Mouse (Mus musculus) neural tube, embryonic 14.5 days (tissue): Measurements from ENCODE around the gene Hivep3. TPM values are rescaled to one million over a fixed set of nuclear protein-coding genes. Genes with fewer than 3 reads are reported as not detected.

Experiments
- polyA plus RNA-seq: library from polyadenylated mRNA; unstranded; fragments of >200 nt; fragmentation: Nextera tagmentation; extraction: Ambion mirVana; gene quantifications from 2 replicates; pipeline ENCODE4 v1.2.1, GENCODE M21; 2014

The Hivep3 gene
- polyA plus RNA-seq, 1 experiment from 2014 or later: 23.9 TPM

Other genes starting within 250 kb of the Hivep3 start
- 33.4 and 37.7 TPM in 2 replicates for gene Rimkla, start 241.2 kb upstream of the Hivep3 start, polyA plus RNA-seq
- gene Foxj3, start 196.8 kb upstream of the Hivep3 start, polyA plus RNA-seq: 30.7 and 37.3 TPM in 2 replicates
- 10.4 and 11.1 TPM in 2 replicates for gene Frg2f1, start 194.3 kb upstream of the Hivep3 start, polyA plus RNA-seq
- gene Guca2a, start 96.1 kb upstream of the Hivep3 start, polyA plus RNA-seq: not detected in 2 replicates
- gene Guca2b, start 74.8 kb upstream of the Hivep3 start, polyA plus RNA-seq: not detected in 2 replicates